Comparison of ENCODE assay signal across 8 mouse cellular contexts in the genomic region with DNA sequence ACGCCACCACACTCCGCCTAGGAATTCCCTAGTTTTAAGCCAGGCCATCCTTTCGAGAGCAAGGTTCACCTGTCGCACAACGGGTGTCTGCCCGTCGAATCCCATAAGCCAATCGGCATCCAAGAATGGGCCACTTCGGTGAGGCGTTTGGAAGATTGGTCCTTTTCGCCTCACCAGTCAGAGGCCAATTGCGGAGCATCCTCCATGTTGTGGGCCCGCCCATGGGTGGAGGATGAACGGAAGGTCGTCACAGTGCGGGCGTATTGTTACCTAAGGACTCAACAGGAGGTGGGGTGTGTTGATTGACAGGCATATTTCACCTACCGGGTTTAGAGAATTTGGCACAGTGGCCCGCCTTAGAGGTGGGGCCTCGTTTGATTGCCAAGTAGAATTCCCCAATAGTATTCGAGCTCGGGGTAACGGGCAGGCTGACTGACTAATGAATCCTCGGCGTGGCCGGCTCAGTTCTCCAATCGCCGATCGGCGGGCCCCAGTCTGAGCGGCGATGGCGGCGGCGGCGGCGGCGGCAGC. TPM values are rescaled to one million over a fixed set of nuclear protein-coding genes. Genes with fewer than 3 reads are reported as not detected.
DNase-seq lines count a peak whose midpoint lies in the region; ATAC-seq and TF ChIP-seq lines count a peak whose summit lies in the region.

No protein-coding gene starts in this region.

- no peak for TF ChIP-seq CTCF in MEL (IDR thresholded peaks at IDR 0.05 in 2 of 3, conservative IDR thresholded peaks at IDR 0.05 in 1 of 3; ENCODE audit: control insufficient read depth in 1 of 3, insufficient read depth in 1 of 3, low read depth in 2 of 3, low read length in 3 of 3, poor library complexity in 1 of 3, severe bottlenecking in 1 of 3)
- no peak for TF ChIP-seq CTCF in cerebellum, adult 2 months (IDR thresholded peaks at IDR 0.05; ENCODE audit: borderline replicate concordance, insufficient read depth, low read depth, low read length)
- no peak; the same call in 1 of the 2 replicates for TF ChIP-seq CTCF in forebrain, postnatal 0 days (IDR thresholded peaks at IDR 0.05; ENCODE audit: low read depth)

- DNase-seq in MEL (ENCODE audit: low read depth, low spot score): peak; percentile 99
- peak; percentile 99 to 100 for DNase-seq in cerebellum, adult 2 months
- peak; percentile 99 for DNase-seq in forebrain, postnatal 0 days
- DNase-seq in heart, postnatal 4 days: peak; percentile 98
- DNase-seq in layer of hippocampus, adult 8-10 months (ENCODE audit: low spot score in 2 of 2): peak; percentile 99 to 100
- peak; percentile 99 for DNase-seq in ovary, adult 18-20 months (ENCODE audit: low spot score)
- peak; percentile 99 for DNase-seq in thymus, postnatal 0 days (ENCODE audit: low spot score)

- H3K4me1 ChIP-seq in MEL (ENCODE audit: control insufficient read depth in 1 of 2, insufficient read depth in 2 of 2, low read length in 2 of 2): peaks cover 4 to 6% of the 10 kb centered on the region in 2 experiments; a peak in 3 of 4 replicates
- H3K4me1 ChIP-seq in cerebellum, adult 2 months (ENCODE audit: control insufficient read depth, insufficient read depth, low read length): no peaks in the 10 kb centered on the region
- H3K4me1 ChIP-seq in forebrain, postnatal 0 days (ENCODE audit: insufficient read depth): no peaks in the 10 kb centered on the region
- peaks cover 12% of the 10 kb centered on the region for H3K4me1 ChIP-seq in lung, embryonic 15.5 days

- peaks cover 19% of the 10 kb centered on the region for H3K79me2 ChIP-seq in MEL (ENCODE audit: control insufficient read depth, insufficient read depth, low read length, poor library complexity)

- H3K36me3 ChIP-seq in MEL (ENCODE audit: control insufficient read depth in 1 of 2, insufficient read depth in 2 of 2, low read length in 2 of 2): peaks cover 12 to 14% of the 10 kb centered on the region in 2 experiments
- H3K36me3 ChIP-seq in forebrain, postnatal 0 days (ENCODE audit: insufficient read depth): peaks cover 29% of the 10 kb centered on the region
- peaks cover 33% of the 10 kb centered on the region for H3K36me3 ChIP-seq in lung, embryonic 15.5 days

- H3K27me3 ChIP-seq in MEL (ENCODE audit: control insufficient read depth in 1 of 2, insufficient read depth in 2 of 2, low read length in 2 of 2): no peaks in the 10 kb centered on the region
- no peaks in the 10 kb centered on the region for H3K27me3 ChIP-seq in cerebellum, adult 2 months (ENCODE audit: control insufficient read depth, insufficient read depth, low read length)
- no peaks in the 10 kb centered on the region for H3K27me3 ChIP-seq in forebrain, postnatal 0 days (ENCODE audit: insufficient read depth, low read length)
- no peaks in the 10 kb centered on the region for H3K27me3 ChIP-seq in lung, embryonic 15.5 days

- peak overlapping the region; percentile 77 for H3K27ac ChIP-seq in MEL (ENCODE audit: control insufficient read depth, low read depth, low read length)
- no peak overlapping the region for H3K27ac ChIP-seq in cerebellum, adult 2 months (ENCODE audit: insufficient read depth, low read length)
- peak overlapping the region; percentile 98 for H3K27ac ChIP-seq in forebrain, postnatal 0 days (ENCODE audit: low read depth, low read length)
- H3K27ac ChIP-seq in lung, embryonic 15.5 days: peak overlapping the region; percentile 95

- ATAC-seq in forebrain, postnatal 0 days: peak; percentile 97
- peak; percentile 99 for ATAC-seq in lung, embryonic 15.5 days (ENCODE audit: borderline replicate concordance, extremely low read depth, low FRiP score, low TSS enrichment)

- H3K9me3 ChIP-seq in MEL (replicated peaks; ENCODE audit: insufficient read depth, low read length): no peaks in the 10 kb centered on the region
- no peaks in the 10 kb centered on the region for H3K9me3 ChIP-seq in forebrain, postnatal 0 days (ENCODE audit: low read length)
- H3K9me3 ChIP-seq in lung, embryonic 15.5 days: no peaks in the 10 kb centered on the region

- H3K4me3 ChIP-seq in MEL (ENCODE audit: control insufficient read depth in 1 of 2, insufficient read depth in 1 of 2, low read depth in 2 of 2, low read length in 2 of 2): peak overlapping the region; percentile 53 to 91
- H3K4me3 ChIP-seq in cerebellum, adult 2 months (replicated peaks; ENCODE audit: insufficient read depth, low read depth, low read length): peak overlapping the region; percentile 50
- peak overlapping the region; percentile 98 for H3K4me3 ChIP-seq in forebrain, postnatal 0 days (ENCODE audit: low read depth, low read length)
- peak overlapping the region; percentile 97 for H3K4me3 ChIP-seq in lung, embryonic 15.5 days

- TF ChIP-seq POLR2A in MEL (IDR thresholded peaks at IDR 0.05; ENCODE audit: control insufficient read depth in 1 of 2, insufficient read depth in 1 of 2, low read depth in 1 of 2, low read length in 2 of 2, poor library complexity in 1 of 2): peak; percentile 22 to 83
- TF ChIP-seq POLR2A in cerebellum, adult 2 months (IDR thresholded peaks at IDR 0.05; ENCODE audit: borderline replicate concordance, insufficient read depth, low read length): peak; percentile 54; the same call in 1 of the 2 replicates

- TF ChIP-seq RAD21 in MEL (IDR thresholded peaks at IDR 0.05; ENCODE audit: low read depth, low read length): no peak

- 1% methylated on average over 38 of the region's 38 CpGs for WGBS in cerebellum, adult 2 months
- under 1% methylated on average over 38 of the region's 38 CpGs for WGBS in forebrain, postnatal 0 days
- WGBS in lung, embryonic 15.5 days: under 1% methylated on average over 38 of the region's 38 CpGs

- H3K9ac ChIP-seq in MEL (ENCODE audit: control insufficient read depth, low read depth, low read length, poor library complexity, severe bottlenecking): peak overlapping the region; percentile 100
- peak overlapping the region; percentile 99 for H3K9ac ChIP-seq in forebrain, postnatal 0 days
- H3K9ac ChIP-seq in lung, embryonic 15.5 days: peak overlapping the region; percentile 97

- TF ChIP-seq EP300 in MEL (IDR thresholded peaks at IDR 0.05; ENCODE audit: low read depth in 1 of 2, low read length in 2 of 2): no peak

- peak overlapping the region; percentile 62 for H3K4me2 ChIP-seq in forebrain, postnatal 0 days (ENCODE audit: low read depth)
- peak overlapping the region; percentile 48 for H3K4me2 ChIP-seq in lung, embryonic 15.5 days

RNA-seq across cellular contexts. Expression of gene Pabpn1, which starts 1.4 kb away (rescaled TPM):
- 82.3 and 85.8 TPM in 2 replicates for total RNA-seq in MEL (2012; rRNA removed)
- polyA plus RNA-seq in MEL (2012; ENCODE audit: insufficient read depth in 1 of 2, insufficient read length in 2 of 2, low read depth in 1 of 2, low replicate concordance in 2 of 2, missing spikeins in 1 of 2): 100 to 1,000 TPM in 1 of 2 experiments, not detected in 1; 393 TPM
- 413 and 433 TPM in 2 replicates for polyA plus RNA-seq in cerebellum, adult 2 months (2012; rRNA removed)
- total RNA-seq in forebrain, postnatal 0 days (2014; rRNA removed): 113 and 116 TPM in 2 replicates
- polyA plus RNA-seq in forebrain, postnatal 0 days (2015; fragmentation: Nextera tagmentation; extraction: Ambion mirVana): 105 and 126 TPM in 2 replicates
- total RNA-seq in heart, postnatal 4 days (2021): 100 to 1,000 TPM; 141 to 142 TPM
- total RNA-seq in layer of hippocampus, adult 8-10 months (2022): 100 to 1,000 TPM; 260 to 320 (median 270) TPM
- 102 and 109 TPM in 2 replicates for polyA plus RNA-seq in lung, embryonic 15.5 days (2015; fragmentation: Nextera tagmentation; extraction: Ambion mirVana)
- 91.7 and 109 TPM in 2 replicates for polyA plus RNA-seq in thymus, postnatal 0 days (2015; fragmentation: Nextera tagmentation; extraction: Ambion mirVana)

RNA-seq across cellular contexts. Expression of gene Gm20521, which starts 10.5 kb away (rescaled TPM):
- 0.58 and 0.88 TPM in 2 replicates for total RNA-seq in MEL (2012; rRNA removed)
- 1 to 10 TPM in 1 of 2 experiments, not detected in 1; 3.4 TPM for polyA plus RNA-seq in MEL (2012; ENCODE audit: insufficient read depth in 1 of 2, insufficient read length in 2 of 2, low read depth in 1 of 2, low replicate concordance in 2 of 2, missing spikeins in 1 of 2)
- 0.34 TPM in 1 of 2 replicates, not detected in the other for polyA plus RNA-seq in cerebellum, adult 2 months (2012; rRNA removed)
- 3.1 TPM in 1 of 2 replicates, not detected in the other for total RNA-seq in forebrain, postnatal 0 days (2014; rRNA removed)
- polyA plus RNA-seq in forebrain, postnatal 0 days (2015; fragmentation: Nextera tagmentation; extraction: Ambion mirVana): 0.30 and 0.89 TPM in 2 replicates
- total RNA-seq in heart, postnatal 4 days (2021): 1 to 10 TPM; 3.0 to 3.9 TPM
- 10 to 100 TPM in 1 of 4 experiments, not detected in 3; 25.6 TPM for total RNA-seq in layer of hippocampus, adult 8-10 months (2022)
- polyA plus RNA-seq in lung, embryonic 15.5 days (2015; fragmentation: Nextera tagmentation; extraction: Ambion mirVana): not detected in 2 replicates
- 1.2 TPM in 1 of 2 replicates, not detected in the other for polyA plus RNA-seq in thymus, postnatal 0 days (2015; fragmentation: Nextera tagmentation; extraction: Ambion mirVana)

RNA-seq across cellular contexts. Expression of gene Bcl2l2, which starts 10.5 kb away (rescaled TPM):
- 10.5 and 12.5 TPM in 2 replicates for total RNA-seq in MEL (2012; rRNA removed)
- 10 to 100 TPM in 1 of 2 experiments, not detected in 1; 18.8 TPM for polyA plus RNA-seq in MEL (2012; ENCODE audit: insufficient read depth in 1 of 2, insufficient read length in 2 of 2, low read depth in 1 of 2, low replicate concordance in 2 of 2, missing spikeins in 1 of 2)
- 113 TPM in 2 replicates for polyA plus RNA-seq in cerebellum, adult 2 months (2012; rRNA removed)
- 33.2 and 38.0 TPM in 2 replicates for total RNA-seq in forebrain, postnatal 0 days (2014; rRNA removed)
- 2.5 and 2.9 TPM in 2 replicates for polyA plus RNA-seq in forebrain, postnatal 0 days (2015; fragmentation: Nextera tagmentation; extraction: Ambion mirVana)
- total RNA-seq in heart, postnatal 4 days (2021): 10 to 100 TPM; 37.5 to 39.2 TPM
- 100 to 1,000 TPM; 117 to 125 (median 121) TPM for total RNA-seq in layer of hippocampus, adult 8-10 months (2022)
- 3.0 and 3.1 TPM in 2 replicates for polyA plus RNA-seq in lung, embryonic 15.5 days (2015; fragmentation: Nextera tagmentation; extraction: Ambion mirVana)
- polyA plus RNA-seq in thymus, postnatal 0 days (2015; fragmentation: Nextera tagmentation; extraction: Ambion mirVana): 1.5 and 1.7 TPM in 2 replicates

RNA-seq across cellular contexts. Expression of gene Ppp1r3e, which starts 16.4 kb away (rescaled TPM):
- total RNA-seq in MEL (2012; rRNA removed): 0.56 and 0.73 TPM in 2 replicates
- polyA plus RNA-seq in MEL (2012; ENCODE audit: insufficient read depth in 1 of 2, insufficient read length in 2 of 2, low read depth in 1 of 2, low replicate concordance in 2 of 2, missing spikeins in 1 of 2): 1 to 10 TPM in 1 of 2 experiments, not detected in 1; 1.2 TPM
- 21.6 and 22.1 TPM in 2 replicates for polyA plus RNA-seq in cerebellum, adult 2 months (2012; rRNA removed)
- 17.4 and 19.7 TPM in 2 replicates for total RNA-seq in forebrain, postnatal 0 days (2014; rRNA removed)
- polyA plus RNA-seq in forebrain, postnatal 0 days (2015; fragmentation: Nextera tagmentation; extraction: Ambion mirVana): 2.3 and 3.3 TPM in 2 replicates
- 1 to 10 TPM; 6.4 to 7.6 TPM for total RNA-seq in heart, postnatal 4 days (2021)
- total RNA-seq in layer of hippocampus, adult 8-10 months (2022): 10 to 100 TPM; 18.2 to 23.0 (median 22.2) TPM
- polyA plus RNA-seq in lung, embryonic 15.5 days (2015; fragmentation: Nextera tagmentation; extraction: Ambion mirVana): 1.1 and 1.6 TPM in 2 replicates
- polyA plus RNA-seq in thymus, postnatal 0 days (2015; fragmentation: Nextera tagmentation; extraction: Ambion mirVana): 1.8 and 2.2 TPM in 2 replicates

RNA-seq across cellular contexts. Expression of gene Slc22a17, which starts 19.2 kb away (rescaled TPM):
- 0.13 and 0.31 TPM in 2 replicates for total RNA-seq in MEL (2012; rRNA removed)
- polyA plus RNA-seq in MEL (2012; ENCODE audit: insufficient read depth in 1 of 2, insufficient read length in 2 of 2, low read depth in 1 of 2, low replicate concordance in 2 of 2, missing spikeins in 1 of 2): 1 to 10 TPM in 1 of 2 experiments, not detected in 1; 1.1 TPM
- 687 and 690 TPM in 2 replicates for polyA plus RNA-seq in cerebellum, adult 2 months (2012; rRNA removed)
- 327 and 359 TPM in 2 replicates for total RNA-seq in forebrain, postnatal 0 days (2014; rRNA removed)
- polyA plus RNA-seq in forebrain, postnatal 0 days (2015; fragmentation: Nextera tagmentation; extraction: Ambion mirVana): 230 and 282 TPM in 2 replicates
- 10 to 100 TPM; 24.8 to 25.2 TPM for total RNA-seq in heart, postnatal 4 days (2021)
- 100 to 1,000 TPM; 629 to 644 (median 642) TPM for total RNA-seq in layer of hippocampus, adult 8-10 months (2022)
- 32.5 and 34.1 TPM in 2 replicates for polyA plus RNA-seq in lung, embryonic 15.5 days (2015; fragmentation: Nextera tagmentation; extraction: Ambion mirVana)
- 4.1 and 4.3 TPM in 2 replicates for polyA plus RNA-seq in thymus, postnatal 0 days (2015; fragmentation: Nextera tagmentation; extraction: Ambion mirVana)
